Mouse (Mus musculus) kidney, adult 2 months (tissue): ENCODE measurements at regions not wholly inside any gene's neighbourhood (a gene's known extent, or its start where the extent isn't known, plus 50 kb on each side); places are given as distances from the start of the nearest gene placed in this dataset.
"Not testable (repeated sequence)": the region's sequence is repeated elsewhere in the genome, so short reads cannot be mapped to it uniquely, and the experiment has no call there.

Experiments
- DNase-seq: peaks from one replicate; pipeline ENCODE4 v3.0.0; 2021
- H3K27ac ChIP-seq: fragments of 200-500 bp; 2 replicates; pipeline ENCODE4 v1.5.1; 2012; ENCODE audit warnings: low read depth, low read length, control low read depth, inconsistent platforms; ENCODE audit not compliant: insufficient read depth
- H3K27me3 ChIP-seq: fragments of 200-500 bp; replicated peaks from 2 replicates; pipeline ENCODE4 v1.6.1; 2012; ENCODE audit warnings: mild to moderate bottlenecking, moderate library complexity, low read length, inconsistent platforms; ENCODE audit not compliant: control insufficient read depth, insufficient read depth
- H3K36me3 ChIP-seq: fragments of 200-500 bp; 2 replicates; pipeline ENCODE4 v1.6.1; 2012; ENCODE audit warnings: mild to moderate bottlenecking, moderate library complexity, low read length, inconsistent platforms; ENCODE audit not compliant: control insufficient read depth, insufficient read depth
- H3K4me1 ChIP-seq: fragments of 200-500 bp; 2 replicates; pipeline ENCODE4 v1.6.1; 2011; ENCODE audit warnings: low read length; ENCODE audit not compliant: control insufficient read depth, insufficient read depth
- H3K4me3 ChIP-seq: fragments of 200-500 bp; 2 replicates; pipeline ENCODE4 v1.5.1; 2011; ENCODE audit warnings: mild to moderate bottlenecking, low read depth, low read length, control low read depth; ENCODE audit not compliant: insufficient read depth
- CTCF ChIP-seq: fragments of 200-500 bp; conservative IDR thresholded peaks from 2 replicates; pipeline ENCODE4 v1.5.1; 2011; ENCODE audit warnings: low read depth, mild to moderate bottlenecking, control low read depth, low read length, moderate library complexity, mixed read lengths; ENCODE audit not compliant: insufficient read depth, insufficient read length
- POLR2A ChIP-seq: fragments of 200-500 bp; IDR thresholded peaks from one replicate; pipeline ENCODE4 v1.6.1; 2011; ENCODE audit warnings: low read depth, low read length, control low read depth
- WGBS: fragments of 180-500 bp; shearing (Covaris S2); methylation state at CpG from one replicate; pipeline ENCODE4 v1.1.7; 2018; 5-methylcytosine and 5-hydroxymethylcytosine counted together

- Histone ChIP-seq H3K27ac (no peak overlapping the region), H3K36me3 (no peaks in the 10 kb centered on the region), H3K4me1 (no peaks in the 10 kb centered on the region), H3K27me3 (no peaks in the 10 kb centered on the region), H3K4me3 (no peak overlapping the region)
- DNase-seq, result no peak
- TF ChIP-seq CTCF (no peak), POLR2A (no peak)
- 82% methylated on average over 3 of the region's 3 CpGs for WGBS
These were observed 119.7 kb upstream of the Fbxl4 start for GRCm38 (mm10) chr4:22237640-22238039.

- WGBS, result 19% methylated on average over 1 of the region's 1 CpGs
- not testable (repeated sequence) for H3K27me3 ChIP-seq, DNase-seq, H3K4me3 ChIP-seq, H3K27ac ChIP-seq, H3K36me3 ChIP-seq, H3K4me1 ChIP-seq
These were observed 107.1 kb upstream of the Fbxl4 start for GRCm38 (mm10) chr4:22250276-22250675.

DNA sequence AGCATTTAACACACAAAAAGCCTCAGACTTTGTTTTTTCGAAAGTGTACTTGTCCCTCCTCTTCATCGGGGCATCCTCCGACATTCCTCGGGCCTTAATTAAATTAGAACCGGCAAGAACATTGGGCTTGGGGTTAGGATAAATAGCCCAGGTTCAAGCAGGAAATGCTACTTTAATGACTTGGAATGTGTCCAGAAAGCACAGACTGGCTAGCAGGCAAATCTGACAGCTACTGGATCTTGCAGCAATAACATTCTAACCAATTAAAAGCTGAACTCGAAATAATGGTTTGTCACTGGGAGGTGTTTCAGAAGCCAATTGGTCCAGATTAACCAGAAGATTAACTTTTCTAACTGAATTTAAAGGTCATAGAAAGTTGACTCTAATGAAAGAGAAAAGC lies 93.4 kb upstream of the Fbxl4 start:
- Histone ChIP-seq H3K4me1 (no peaks in the 10 kb centered on the region), H3K27ac (no peak overlapping the region), H3K4me3 (no peak overlapping the region), H3K36me3 (no peaks in the 10 kb centered on the region), H3K27me3 (no peaks in the 10 kb centered on the region)
- no peak for TF ChIP-seq POLR2A
- no peak for TF ChIP-seq CTCF
- DNase-seq, result peak; percentile 30
- 12% methylated on average over 6 of the region's 6 CpGs for WGBS

DNA sequence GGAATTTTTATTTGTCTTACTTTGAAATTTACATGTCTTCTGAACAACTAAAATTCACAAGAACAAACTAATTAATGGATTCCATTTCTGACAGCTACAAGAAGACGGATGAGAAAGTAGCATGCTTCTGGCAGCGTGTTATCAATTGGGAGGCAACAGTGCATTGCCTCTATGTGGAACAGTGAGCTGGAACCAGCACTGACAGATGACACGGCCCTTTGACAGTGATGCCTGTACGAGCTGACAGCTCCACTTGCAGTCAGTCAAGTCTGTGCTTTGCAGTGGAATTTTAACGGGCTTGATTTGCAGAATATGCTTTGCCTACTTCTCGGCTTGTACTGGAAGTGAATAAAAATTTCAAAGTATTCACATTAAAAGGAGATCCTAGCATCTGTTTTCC lies 88.3 kb upstream of the Fbxl4 start:
- no peak for TF ChIP-seq POLR2A
- TF ChIP-seq CTCF, result no peak
- no peaks in the 10 kb centered on the region for H3K27me3 ChIP-seq
- no peaks in the 10 kb centered on the region for H3K36me3 ChIP-seq
- no peak for DNase-seq
- WGBS, result 58% methylated on average over 6 of the region's 6 CpGs
- H3K4me3 ChIP-seq, result no peak overlapping the region
- H3K4me1 ChIP-seq, result no peaks in the 10 kb centered on the region
- H3K27ac ChIP-seq, result no peak overlapping the region

DNA sequence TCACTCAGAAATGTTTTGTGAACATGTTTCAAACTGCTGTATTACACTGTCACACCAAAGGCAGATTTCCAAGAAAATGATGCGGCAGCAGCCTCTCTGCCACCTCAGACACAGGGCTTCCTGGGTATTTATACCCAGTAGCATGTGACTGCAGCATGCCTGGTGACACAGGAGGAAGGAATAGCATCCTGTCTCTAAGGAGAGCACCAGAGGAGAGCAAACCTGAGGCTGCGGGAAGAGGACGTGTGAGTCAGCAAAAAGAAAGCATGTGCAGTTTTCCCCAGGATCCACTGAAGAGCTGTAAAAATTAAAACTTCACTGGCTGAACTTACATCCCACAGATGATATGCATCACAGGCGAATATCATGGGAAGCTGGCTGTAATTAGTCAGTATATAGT lies 83.2 kb upstream of the Fbxl4 start:
- no peaks in the 10 kb centered on the region; the same call in 1 of the 2 replicates for H3K27me3 ChIP-seq
- TF ChIP-seq CTCF (no peak), POLR2A (no peak)
- no peak for DNase-seq
- 55% methylated on average over 4 of the region's 4 CpGs for WGBS
- no peak overlapping the region for H3K27ac ChIP-seq
- no peaks in the 10 kb centered on the region for H3K36me3 ChIP-seq
- no peaks in the 10 kb centered on the region for H3K4me1 ChIP-seq
- H3K4me3 ChIP-seq, result no peak overlapping the region

DNA sequence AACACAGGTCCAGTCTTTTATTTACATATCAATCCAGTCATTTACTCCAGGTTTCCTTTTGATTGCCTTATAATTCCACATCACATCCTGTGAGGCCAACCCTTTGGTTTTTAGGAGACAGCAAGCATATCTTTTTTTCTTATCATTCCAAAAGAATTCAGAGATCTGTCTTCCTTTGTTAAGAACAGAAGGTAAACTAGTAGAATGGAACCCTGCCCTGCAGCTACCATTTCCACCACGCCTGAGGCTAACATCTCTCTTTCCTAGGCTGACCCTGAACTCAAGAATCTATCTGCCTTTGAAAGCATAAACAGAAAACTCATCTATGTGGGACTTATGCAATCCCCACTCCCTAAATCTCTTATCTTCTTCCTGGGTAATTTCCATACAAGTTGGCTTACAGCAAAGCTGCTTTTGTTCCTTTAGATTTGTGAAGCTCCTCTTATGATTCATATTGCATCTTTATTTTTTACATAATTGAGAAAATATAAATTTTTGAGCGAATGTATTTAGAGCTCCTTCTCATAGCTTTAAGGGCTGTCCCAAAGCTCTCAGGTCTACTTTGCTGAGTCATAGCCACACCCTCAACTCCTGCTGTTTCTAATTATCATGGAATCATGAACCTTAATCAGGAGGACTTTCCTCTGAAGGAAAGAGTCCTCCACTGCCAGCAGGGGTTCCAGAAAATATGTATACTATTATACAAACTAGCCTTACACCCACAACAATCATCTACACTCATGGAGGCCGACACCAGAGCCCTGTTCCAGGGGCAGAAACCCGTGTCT lies 74.6 kb upstream of the Fbxl4 start:
- Histone ChIP-seq H3K4me3 (no peak overlapping the region), H3K36me3 (no peaks in the 10 kb centered on the region), H3K4me1 (no peaks in the 10 kb centered on the region), H3K27me3 (no peaks in the 10 kb centered on the region), H3K27ac (no peak overlapping the region)
- 83% methylated on average over 4 of the region's 4 CpGs for WGBS
- no peak for DNase-seq
- no peak for TF ChIP-seq CTCF

GRCm38 (mm10) chr4:22292169-22292568 lies 65.2 kb upstream of the Fbxl4 start:
- H3K4me3 ChIP-seq, result no peak overlapping the region
- H3K36me3 ChIP-seq, result no peaks in the 10 kb centered on the region
- no peaks in the 10 kb centered on the region for H3K4me1 ChIP-seq
- no peak for DNase-seq
- 77% methylated on average over 3 of the region's 3 CpGs for WGBS
- no peaks in the 10 kb centered on the region for H3K27me3 ChIP-seq
- no peak for TF ChIP-seq POLR2A
- no peak for TF ChIP-seq CTCF
- no peak overlapping the region for H3K27ac ChIP-seq

- TF ChIP-seq CTCF (no peak), POLR2A (no peak)
- Histone ChIP-seq H3K4me1 (no peaks in the 10 kb centered on the region), H3K4me3 (no peak overlapping the region), H3K27me3 (no peaks in the 10 kb centered on the region), H3K36me3 (no peaks in the 10 kb centered on the region), H3K27ac (no peak overlapping the region)
- no peak for DNase-seq
- 85% methylated on average over 7 of the region's 7 CpGs for WGBS
These were observed 57.1 kb upstream of the Fbxl4 start for GRCm38 (mm10) chr4:22300206-22300605.
